Mouse (Mus musculus) ES-CJ7 (cell line): ENCODE measurements around the gene Arid3c.
"Not testable (repeated sequence)": the region's sequence is repeated elsewhere in the genome, so short reads cannot be mapped to it uniquely, and the experiment has no call there.

Experiments
- DNase-seq: peaks from one replicate; pipeline ENCODE4 v3.0.0; 2011; ENCODE audit warnings: low read depth, low spot score

Gene Arid3c

DNA sequence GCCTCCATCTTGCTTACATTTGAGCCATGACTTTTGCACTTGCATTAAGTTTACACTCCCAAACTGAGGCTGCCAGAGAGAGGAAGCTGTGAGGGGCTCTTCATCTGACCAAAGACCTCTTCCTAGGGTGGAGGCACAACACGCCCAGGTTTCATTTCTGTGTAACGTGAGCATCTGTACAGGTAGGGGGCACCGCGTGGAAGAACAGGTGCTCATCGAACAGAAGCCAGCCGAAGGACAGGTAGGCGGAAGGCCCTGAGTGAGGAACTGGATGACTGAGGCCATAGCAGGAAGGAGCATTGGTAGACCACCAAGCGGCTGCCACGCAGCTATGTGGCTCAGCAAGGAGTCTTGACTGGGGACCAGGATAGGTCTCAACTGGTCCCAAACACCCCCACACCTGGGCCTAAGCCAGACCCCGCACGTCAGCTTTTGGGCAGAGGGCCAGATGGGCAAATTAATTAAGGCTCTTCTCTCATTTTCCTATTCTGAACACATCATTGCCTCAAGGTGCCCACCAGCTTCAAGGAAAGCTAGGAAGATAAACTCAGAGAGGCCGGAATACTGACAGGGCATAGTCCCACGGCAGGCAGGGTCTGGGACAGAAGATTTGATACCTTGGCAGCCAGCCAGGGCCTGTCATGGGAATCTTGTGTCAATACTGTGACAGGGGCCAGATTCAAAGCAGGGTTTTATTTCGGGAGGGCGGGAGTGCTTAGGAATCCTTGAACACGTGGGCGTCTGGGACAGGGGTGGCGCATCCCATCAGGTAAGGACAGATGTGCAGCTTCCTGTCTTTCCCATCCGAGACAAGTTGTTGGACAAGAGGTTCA lies 24.8 kb downstream of the Arid3c start:
- peak; percentile 52 for DNase-seq

DNA sequence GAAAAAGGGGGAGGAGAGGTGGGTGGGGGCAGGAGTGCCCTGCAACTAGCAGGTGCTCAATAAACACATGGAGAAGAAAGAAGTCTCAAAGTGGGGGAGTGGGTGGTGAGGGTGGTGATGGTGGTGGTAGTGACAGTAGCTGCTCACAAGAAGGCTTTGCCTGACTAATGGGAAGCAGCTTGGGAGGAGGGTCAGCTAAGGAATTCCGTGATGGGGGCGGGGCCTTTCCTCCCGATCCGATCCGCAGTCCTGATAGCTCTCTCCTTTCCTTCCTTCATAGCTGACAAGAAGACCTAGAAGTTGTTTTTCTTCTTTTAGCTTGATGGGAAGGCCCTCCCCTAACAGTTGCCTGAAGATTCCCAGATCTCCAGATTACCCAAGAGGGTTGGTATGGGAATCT lies 26.3 kb downstream of the Arid3c start:
- DNase-seq: no peak

DNA sequence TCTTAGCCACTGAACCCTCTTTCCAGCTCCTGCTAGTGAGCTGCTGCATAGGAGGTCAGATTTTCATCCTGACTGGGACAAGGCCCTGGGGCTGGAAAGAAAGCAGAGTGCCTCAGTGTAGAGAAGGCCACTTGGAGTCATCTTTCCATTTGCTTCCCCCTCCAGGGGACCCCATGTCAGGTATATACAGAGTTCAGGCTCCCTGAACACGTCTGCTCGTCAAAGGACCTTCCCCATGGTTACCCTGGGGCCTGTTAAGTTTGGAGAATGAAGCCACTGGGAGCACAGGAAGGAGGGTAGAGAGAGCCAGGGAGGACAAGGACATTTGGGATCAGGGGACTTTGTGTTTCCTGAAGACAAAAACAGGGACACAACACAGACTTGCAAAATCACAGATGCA lies 28.7 kb downstream of the Arid3c start:
- not testable (repeated sequence) for DNase-seq

DNA sequence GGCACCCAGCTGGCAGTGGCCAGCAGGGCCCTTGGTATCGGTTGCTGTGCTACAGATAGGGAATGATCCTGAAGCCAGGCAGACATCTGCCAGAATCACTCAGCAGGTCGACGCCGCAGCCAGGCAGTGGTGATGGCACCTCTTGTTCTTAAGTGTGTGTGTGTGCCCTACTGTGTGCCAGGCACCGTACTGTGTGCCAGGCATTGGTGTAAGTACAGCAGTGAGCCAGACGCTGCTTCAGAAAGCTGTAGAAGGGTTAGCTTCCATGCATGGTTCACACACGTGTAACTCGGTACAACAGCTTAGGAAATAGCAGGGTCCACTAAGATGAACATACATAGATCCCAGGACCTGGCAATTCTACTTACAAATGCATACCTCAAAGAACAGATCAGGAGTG lies 30.7 kb downstream of the Arid3c start:
- not testable (repeated sequence) for DNase-seq

DNA sequence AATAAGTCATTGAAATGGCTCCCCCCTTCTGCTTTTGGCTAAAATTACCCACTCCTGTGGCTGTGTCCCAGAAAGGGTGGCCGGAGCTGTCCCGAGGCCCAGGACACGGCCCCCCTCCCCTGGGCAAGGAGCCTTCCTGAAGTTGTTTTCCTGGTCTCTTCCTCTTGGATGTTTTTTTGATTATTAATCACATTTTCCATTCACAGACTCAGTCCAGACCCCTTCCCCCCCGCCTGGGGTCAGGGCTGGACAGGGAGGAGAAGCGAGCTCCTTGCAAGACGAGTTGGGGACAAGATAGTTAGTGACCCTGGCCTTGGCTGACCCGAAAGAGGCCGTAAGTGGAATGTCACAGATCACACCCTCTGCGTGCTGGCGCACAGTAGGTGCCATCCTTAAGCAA lies 31.2 kb downstream of the Arid3c start, which contains the start of gene Il11ra1:
Gene Il11ra1, plus strand, starts transcription at position 207 of the 400 bp plus-strand sequence.
- not testable (repeated sequence) for DNase-seq

DNA sequence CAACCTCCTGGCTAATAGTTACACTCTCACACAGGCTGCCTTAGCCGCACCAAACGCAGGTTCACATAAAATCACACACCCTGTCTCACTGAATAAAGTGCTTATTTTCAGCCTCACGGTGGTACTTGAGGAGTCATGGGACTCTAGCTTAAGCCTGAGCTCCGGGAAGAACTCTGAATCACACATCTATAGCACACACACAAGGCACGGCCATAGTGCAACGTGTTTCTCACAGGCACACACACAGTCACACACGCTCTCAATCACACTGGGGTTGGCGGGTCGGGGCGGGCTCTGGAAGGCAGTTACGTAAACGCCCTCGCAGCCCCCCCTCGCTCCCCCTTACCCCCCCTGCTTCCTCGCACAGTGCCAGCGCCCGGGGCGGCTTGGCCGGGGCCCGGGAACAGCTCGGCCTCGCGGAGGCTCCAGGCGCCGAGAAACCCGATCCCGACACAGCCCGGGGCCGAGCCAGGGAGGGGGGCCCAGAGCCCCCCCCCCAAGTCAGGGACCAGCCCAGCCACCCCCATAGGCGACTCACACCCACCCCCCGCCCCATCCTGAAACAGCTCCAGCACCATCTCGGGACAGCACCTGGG lies 32.4 kb downstream of the Arid3c start:
- DNase-seq: not testable (repeated sequence)

DNA sequence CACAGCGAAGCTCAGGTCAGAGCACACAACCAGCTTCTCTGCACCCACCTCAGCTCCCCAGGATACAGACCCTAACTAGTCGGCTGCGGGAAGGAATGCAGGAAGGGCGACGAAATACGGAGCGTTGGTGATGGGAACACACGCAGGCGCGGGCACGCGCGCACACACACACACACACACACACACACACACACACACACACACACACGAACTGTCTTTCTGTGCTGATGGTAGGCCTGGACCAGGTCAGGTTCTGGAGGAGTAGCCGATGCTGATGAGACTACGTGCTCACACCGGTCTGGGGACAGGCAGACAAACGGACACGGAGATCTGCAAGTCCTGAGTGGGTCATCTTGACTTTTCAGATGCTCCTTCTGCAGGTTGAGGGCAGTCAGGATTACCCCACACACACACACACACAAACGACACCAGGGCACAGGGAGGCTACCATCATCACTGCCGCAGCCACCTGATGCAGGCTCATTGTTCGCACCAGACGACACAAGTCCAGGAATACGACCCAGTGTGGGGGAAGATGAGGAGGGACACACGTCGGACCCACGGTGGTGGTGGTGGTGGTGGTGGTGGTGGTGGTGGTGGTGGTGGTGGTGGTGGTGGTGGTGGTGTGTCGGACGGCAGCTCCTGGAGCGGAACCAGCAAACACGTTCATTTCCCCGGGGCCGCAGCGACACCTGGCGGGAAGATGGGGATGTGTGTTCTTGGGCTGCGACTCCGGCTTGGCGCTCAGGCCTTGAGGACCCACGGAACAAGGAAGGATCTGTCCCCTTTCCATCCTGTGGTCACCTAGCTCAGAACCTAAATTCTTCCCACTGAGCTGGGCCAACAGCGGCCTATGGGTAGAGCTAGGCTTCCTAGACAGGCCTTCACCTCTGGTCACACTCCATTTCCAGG lies 33.8 kb downstream of the Arid3c start, which contains the start of gene Cntfr:
Gene Cntfr, minus strand, starts transcription at position 160 of the 912 bp plus-strand sequence.
- peak; percentile 68 for DNase-seq

DNA sequence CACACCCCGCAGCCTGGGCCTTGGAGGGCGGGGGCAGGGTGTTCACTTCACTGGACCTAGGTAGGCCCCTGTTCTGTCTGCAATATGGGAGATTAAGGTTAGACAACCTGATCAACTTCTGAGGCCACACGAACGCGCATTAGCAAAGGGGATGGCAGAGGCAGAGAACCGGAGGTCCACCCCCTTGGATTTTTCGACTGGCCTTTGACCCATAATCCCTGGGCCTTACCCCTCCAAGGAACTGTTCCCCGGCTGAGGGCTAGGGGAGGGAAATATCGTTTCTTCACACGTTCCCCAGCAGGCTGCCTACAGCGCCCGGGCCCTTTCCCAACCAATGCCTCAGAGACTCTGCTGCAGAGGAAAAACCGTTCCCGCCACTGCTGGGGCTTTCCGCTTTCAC lies 34.5 kb downstream of the Arid3c start:
- not testable (repeated sequence) for DNase-seq

DNA sequence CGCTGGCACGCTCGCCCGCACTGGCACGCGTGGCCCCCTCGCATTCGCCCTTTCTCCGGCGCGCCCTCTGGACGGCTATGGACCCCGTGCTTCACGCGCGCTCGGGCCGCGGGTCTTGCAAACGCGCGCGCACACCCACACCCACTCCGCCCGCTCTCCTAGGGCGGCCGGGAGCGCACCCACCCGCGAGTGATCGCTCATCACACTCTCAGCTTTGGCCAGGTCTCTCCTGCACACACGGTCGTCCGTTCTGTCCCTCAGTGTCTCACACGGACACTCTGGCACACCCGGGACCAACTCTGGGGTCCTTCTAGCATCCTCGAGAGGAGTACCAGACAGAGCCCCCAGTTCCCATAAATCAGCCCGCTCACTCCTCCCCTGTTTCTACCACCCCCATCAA lies 35.1 kb downstream of the Arid3c start:
- not testable (repeated sequence) for DNase-seq

DNA sequence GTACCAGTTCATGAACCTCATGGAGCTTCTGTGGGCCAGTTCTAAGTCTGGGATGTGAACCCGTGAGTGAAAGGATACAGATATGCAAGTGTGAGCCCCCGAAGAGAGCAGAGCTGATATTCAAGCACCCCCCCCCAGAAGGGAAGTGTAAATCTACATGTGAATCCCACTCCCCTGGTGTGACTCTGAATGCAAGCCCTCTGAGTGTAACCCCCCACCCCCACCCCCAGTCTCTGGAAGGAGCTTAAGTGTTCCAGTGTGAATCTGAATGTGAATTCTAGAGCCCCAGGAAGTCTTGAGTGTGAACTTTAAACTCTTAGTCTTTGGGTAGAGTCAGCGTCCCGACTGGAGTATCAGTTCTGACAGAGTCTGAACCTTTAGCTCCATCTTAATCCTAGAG lies 37.4 kb downstream of the Arid3c start:
- peak; percentile 64 for DNase-seq

DNA sequence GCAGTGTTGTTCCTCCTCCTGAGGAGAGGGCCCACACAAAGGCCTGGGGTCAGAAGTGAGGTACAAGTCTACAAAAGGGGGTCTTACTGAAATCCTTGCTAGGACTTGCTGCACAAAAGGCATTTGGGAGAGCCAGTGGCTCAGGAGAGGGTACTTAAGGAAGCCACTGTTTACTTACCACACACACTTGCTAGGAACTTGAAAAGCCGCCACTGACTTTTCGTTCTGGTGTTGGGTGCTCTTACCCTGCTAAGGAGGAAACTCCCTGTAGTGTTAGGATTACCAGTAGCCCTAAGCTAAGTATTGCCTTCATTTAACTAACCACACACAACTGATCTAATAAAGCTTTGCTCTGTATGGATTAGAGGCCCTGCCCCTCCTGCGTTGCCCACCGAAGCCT lies 40.9 kb downstream of the Arid3c start:
- DNase-seq: not testable (repeated sequence)

DNA sequence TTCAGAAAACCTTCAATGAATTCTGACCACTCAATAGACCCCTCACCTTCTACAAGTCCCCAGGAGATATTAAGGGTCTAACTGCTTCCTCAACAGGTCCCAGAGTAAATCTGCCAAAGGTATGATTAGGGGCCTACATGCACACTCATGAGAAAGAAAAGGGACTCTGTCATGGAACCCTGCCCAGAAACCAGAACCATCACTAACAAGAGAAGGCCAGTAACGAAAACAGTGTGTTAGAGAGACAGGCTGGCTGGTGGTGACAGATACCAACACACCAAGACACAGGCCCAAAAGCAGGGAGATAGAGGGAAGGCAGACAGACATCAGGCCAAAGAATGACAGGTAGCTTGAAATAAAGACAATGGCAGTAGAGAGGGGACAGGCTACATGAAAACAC lies 42.4 kb downstream of the Arid3c start:
- not testable (repeated sequence) for DNase-seq

DNA sequence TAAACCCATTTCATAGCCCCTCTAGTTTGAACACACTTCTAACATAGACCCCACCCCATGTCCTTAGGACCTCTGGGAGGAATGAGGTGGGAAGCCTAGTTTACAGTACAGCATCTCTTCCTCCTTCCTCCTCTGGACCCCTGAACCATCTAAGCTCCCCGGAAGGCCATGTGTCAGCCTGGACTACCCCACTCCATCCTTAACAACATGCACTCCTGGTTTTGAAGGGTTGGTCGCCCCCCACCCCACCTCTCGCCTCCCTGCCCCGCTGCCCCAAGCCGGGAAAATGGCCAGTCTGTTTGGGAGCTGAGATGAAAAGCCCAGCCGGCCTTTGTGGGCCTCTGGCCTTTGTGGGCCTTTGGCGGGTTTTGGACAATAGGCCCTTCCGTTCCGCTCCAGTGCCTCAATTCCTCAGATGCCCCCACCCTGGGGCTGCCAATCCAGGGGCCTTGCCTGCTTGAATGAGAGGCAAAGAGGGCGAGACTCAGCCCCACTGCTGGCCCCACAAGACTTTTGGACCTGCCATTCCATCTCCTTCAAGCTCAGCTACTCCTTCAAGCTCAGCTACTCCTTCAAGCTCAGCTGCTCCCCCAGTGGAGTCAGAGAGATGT lies 45.0 kb downstream of the Arid3c start:
- DNase-seq: not testable (repeated sequence)

DNA sequence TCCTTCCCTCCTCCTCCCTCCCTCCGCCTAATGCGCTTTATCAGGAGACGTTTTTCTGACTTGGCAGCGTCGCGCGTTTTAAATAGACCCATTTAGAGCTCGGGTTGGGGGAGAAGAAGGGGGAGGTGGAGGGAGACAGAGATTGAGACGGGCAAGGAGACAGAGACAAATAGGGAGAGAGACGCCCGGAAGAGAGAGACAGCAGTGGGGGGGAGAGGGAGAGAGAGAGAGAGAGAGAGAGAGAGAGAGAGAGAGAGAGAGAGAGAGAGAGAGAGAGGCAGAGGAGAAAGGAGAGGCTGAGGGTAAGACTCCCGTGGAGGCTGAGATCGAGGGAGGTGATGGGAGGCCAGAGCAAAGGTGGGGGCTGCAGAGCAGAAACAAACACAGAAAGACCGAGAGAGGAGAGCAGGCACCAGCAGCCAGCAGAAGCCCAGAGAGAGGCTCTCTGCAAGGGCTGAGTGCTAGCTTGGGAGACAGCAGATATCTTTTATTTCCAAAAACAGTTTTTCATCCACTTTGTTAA lies 46.0 kb downstream of the Arid3c start:
- DNase-seq: not testable (repeated sequence)

DNA sequence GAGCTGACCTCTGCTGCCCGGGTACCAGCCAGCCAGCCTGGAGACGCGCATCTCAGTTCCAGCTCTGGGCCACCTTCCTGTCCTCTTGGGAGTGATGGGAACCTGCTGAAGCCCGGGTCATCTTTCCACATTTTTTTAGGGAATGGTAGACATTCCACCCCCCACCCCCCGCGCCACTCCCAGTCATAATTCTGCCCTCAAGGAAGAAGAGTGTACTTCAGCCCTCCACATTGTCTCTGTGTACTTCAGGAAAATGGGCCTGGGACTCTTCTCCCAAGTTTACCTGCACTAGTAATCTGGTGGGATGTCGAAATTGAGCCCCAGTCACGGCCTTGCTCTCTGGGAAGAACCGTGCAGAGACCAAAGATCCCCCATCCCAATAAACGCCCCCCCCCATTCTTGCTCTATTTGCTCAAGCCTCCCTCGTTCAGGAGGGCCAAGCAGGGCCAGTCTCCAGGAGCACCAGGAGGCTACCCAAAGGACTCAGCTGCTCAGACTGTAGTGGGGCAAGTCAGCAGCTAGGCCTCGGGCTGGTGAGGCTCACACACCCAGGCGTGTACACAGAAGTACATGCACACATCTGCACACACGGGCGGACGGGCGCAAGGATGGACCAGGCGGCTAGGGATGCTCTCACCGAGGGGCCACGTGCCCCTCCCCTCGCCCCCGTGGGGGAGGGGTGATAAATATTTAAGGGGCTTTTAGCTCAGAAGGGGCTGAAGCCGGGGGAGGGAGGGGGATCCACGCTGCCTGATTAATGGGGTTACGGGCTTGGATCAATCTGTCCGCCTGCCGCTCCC lies 46.6 kb downstream of the Arid3c start:
- not testable (repeated sequence) for DNase-seq

DNA sequence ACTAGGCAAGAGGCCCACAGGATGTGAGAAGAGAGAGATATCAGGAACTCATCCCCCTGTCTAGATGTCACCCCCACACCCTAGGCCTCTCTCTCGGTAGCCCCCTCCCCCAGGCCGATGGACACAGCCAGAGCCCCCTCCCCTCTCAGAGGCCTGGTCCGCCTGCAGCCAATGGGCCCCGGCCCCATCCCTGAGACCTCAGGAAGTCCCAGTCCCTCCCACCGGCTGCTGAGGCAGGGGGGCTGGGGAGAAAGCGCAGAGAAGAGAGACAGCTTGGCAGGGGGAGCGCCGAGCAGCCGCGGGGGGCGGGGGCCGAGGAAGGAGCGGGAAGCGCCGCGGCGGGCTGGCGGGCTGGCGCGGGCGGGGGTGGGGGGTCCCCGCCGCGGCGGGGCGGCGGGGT lies 47.6 kb downstream of the Arid3c start:
- not testable (repeated sequence) for DNase-seq

DNA sequence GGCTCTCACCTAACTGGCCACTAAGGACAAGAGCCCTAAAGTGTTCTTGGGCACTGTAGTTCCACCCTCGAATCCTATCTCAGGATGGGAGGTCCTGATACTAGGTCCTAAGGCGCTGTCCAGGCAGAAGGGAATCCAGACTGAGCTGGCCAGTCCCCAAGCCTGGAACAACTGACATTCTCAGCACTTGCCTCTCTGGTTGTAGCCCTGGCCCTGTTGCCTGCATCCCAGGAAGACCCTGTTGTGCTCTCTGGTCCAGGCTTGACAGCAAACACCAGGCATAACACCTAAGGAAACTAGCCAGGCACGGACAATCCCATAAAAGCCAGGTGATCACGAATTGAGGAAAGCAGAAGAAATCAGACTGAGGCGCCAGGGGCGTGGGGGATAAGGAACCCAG lies 48.2 kb downstream of the Arid3c start:
- no peak for DNase-seq

DNA sequence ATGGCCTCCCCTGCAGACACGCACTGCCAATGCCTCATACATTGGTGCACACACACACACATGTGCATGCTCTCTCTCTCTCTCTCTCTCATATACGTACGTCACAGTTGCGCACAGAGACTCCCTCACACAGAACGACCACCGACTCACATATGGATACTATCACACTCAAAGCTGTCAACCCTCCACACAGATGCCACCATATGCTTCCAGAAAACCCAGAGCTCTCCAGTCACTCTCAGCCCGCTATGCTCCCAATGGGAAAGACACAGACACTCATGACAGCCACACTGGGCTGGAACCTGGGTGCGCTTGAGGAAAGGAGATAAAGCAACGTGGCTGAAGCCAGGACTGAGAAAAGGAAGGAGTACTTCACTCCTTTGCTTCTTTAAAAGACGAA lies 49.0 kb downstream of the Arid3c start:
- DNase-seq: no peak

DNA sequence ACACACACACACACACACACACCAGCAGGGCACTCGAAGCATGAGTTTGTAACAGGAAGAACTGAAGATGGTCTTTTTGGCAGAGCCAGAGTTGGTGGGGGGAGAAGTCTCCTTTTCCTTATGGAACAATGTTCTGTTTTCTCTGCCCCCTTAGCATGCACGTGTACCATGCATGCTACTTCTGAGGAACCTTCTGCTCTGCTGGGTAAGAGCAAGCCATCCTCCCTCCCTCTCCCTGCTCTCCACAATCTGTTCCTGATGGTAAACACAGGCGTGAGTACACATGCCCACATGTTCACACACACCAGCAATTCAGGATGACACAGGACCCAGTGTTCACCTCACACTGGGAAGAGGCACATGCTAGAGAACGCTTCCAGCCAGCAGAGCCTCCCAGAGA lies 49.8 kb downstream of the Arid3c start:
- no peak for DNase-seq

DNA sequence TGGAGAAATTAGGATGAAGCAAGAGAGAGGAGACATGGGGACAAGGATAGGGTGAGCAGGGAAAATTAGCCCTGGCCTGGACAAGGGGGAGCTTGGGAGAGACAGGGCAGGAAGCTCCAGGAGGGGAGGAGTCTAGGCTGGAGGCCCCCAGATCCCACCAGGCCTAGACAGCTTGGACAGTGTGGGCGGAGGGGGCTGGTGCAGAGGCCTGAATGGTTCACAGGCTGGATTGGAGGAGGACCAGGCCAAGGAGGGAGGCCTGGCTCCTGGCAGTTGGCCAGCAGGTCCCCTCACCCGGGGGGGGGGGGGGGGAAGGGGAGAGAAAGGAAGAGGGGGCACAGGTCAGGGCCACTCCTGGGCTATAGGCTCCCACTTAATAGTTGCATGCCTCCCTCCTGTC lies 51.7 kb downstream of the Arid3c start:
- no peak for DNase-seq
